Mouse (Mus musculus) right cerebral cortex, postnatal 10 days (tissue): ENCODE data around the gene Gna14.

Experiments
- DNase-seq, 2 experiments: peaks; one replicate each; pipeline ENCODE4 v3.0.0; 2021; ENCODE audit warnings: low spot score in 2 of 2

Gna14 gene

GRCm38 (mm10) chr19:16456181-16456580 is 20.6 kb downstream of the Gna14 start:
- no peak for DNase-seq

GRCm38 (mm10) chr19:16457127-16457526 is 21.6 kb downstream of the Gna14 start:
- no peak for DNase-seq

GRCm38 (mm10) chr19:16459317-16459716 is 23.8 kb downstream of the Gna14 start:
- DNase-seq = no peak

- DNase-seq = no peak
Measured at GRCm38 (mm10) chr19:16460292-16460691, 24.7 kb downstream of the Gna14 start.

GRCm38 (mm10) chr19:16460831-16461230 is 25.3 kb downstream of the Gna14 start:
- DNase-seq = no peak

GRCm38 (mm10) chr19:16462461-16462860 is 26.9 kb downstream of the Gna14 start:
- DNase-seq = no peak

GRCm38 (mm10) chr19:16464730-16465129 is 29.2 kb downstream of the Gna14 start:
- DNase-seq = no peak

- DNase-seq = no peak
Measured at GRCm38 (mm10) chr19:16468756-16469374, 33.3 kb downstream of the Gna14 start.

- DNase-seq = no peak
Measured at GRCm38 (mm10) chr19:16472655-16473054, 37.1 kb downstream of the Gna14 start.

GRCm38 (mm10) chr19:16477314-16477946 is 41.9 kb downstream of the Gna14 start:
- DNase-seq = no peak

- no peak for DNase-seq
Measured at GRCm38 (mm10) chr19:16478186-16478607, 42.6 kb downstream of the Gna14 start.

- no peak for DNase-seq
Measured at GRCm38 (mm10) chr19:16482047-16482446, 46.5 kb downstream of the Gna14 start.

GRCm38 (mm10) chr19:16484237-16484636 is 48.7 kb downstream of the Gna14 start:
- DNase-seq = no peak

- no peak for DNase-seq
Measured at GRCm38 (mm10) chr19:16484671-16485070, 49.1 kb downstream of the Gna14 start.

- no peak for DNase-seq
Measured at GRCm38 (mm10) chr19:16490756-16491155, 55.2 kb downstream of the Gna14 start.

- no peak for DNase-seq
Measured at GRCm38 (mm10) chr19:16491497-16491896, 55.9 kb downstream of the Gna14 start.

GRCm38 (mm10) chr19:16492453-16492852 is 56.9 kb downstream of the Gna14 start:
- no peak for DNase-seq

- DNase-seq = no peak
Measured at GRCm38 (mm10) chr19:16494816-16495516, 59.4 kb downstream of the Gna14 start.

GRCm38 (mm10) chr19:16496016-16496415 is 60.5 kb downstream of the Gna14 start:
- peak in 1 of 2 experiments; percentile 25 for DNase-seq

- no peak for DNase-seq
Measured at GRCm38 (mm10) chr19:16502054-16502453, 66.5 kb downstream of the Gna14 start.

GRCm38 (mm10) chr19:16506711-16507364 is 71.3 kb downstream of the Gna14 start:
- peak in 1 of 2 experiments; percentile 29 for DNase-seq

- no peak for DNase-seq
Measured at GRCm38 (mm10) chr19:16510343-16511080, 75.0 kb downstream of the Gna14 start.
